Comparison of ENCODE assay signal across 8 mouse cellular contexts in the genomic region with DNA sequence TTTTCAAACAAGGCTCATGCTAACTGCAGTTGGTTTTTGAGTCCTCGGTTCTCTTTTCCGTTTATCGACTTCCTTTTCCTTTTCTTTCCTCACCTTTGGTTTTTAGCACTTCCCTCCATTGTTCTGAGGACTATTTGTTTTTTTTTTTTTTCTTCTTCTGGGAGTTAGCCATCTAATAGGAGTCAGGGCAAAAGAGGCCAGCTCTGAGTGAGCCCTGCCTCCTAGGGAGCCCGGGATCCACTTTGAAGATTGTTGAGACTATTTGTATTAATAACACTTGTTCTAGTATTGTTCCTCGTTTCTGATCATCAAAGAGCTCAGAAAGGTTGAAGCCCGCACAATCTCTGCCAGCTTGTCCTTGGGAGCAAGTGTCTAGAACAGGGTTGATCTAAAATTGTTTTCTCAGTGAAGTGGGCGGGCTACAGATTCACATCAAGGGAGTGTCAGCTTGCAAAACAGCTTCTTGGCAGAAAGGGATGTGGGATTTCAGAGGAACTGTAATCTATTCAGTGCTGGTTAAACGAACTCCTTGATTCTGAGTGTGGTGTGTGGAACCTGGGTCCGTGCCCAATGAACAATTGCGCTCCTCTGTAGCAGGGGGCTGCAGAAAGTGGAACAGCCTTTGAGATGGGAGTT.
DNase-seq lines count a peak whose midpoint lies in the region; ATAC-seq and TF ChIP-seq lines count a peak whose summit lies in the region.

No protein-coding gene starts in this region.

- TF ChIP-seq POLR2A in lung, adult 2 months (IDR thresholded peaks at IDR 0.05; ENCODE audit: borderline replicate concordance, extremely low read depth, low read depth, low read length), result no peak

- H3K4me3 ChIP-seq in lung, adult 2 months (replicated peaks; ENCODE audit: extremely low read depth, low read depth, low read length), result no peak overlapping the region
- no peak overlapping the region for H3K4me3 ChIP-seq in midbrain, embryonic 10.5 days

- no peak for ATAC-seq in CD4-positive, CD25-positive, alpha-beta regulatory T cell, adult 4 months
- no peak for ATAC-seq in inflammation-experienced regulatory T-cells, adult 6 months

- 11% methylated on average over 10 of the region's 10 CpGs for whole genome bisulfite sequencing in lung, adult 2 months
- WGBS in midbrain, embryonic 10.5 days, result 63% methylated on average over 10 of the region's 10 CpGs

- DNase-seq in CD4-positive, CD25-positive, alpha-beta regulatory T cell, adult 2 months (ENCODE audit: low read depth, low spot score), result peak; percentile 13
- DNase-seq in right cerebral cortex, adult 18-20 months, result peak; percentile 56
- no peak for DNase-seq in right cerebral cortex, postnatal 25 days
- DNase-seq in induced T-regulatory cell, adult 2 months (ENCODE audit: low read depth), result peak; percentile 26
- peak; percentile 34 for DNase-seq in lung, adult 2 months
- no peak for DNase-seq in midbrain, embryonic 10.5 days (ENCODE audit: low spot score)

- peaks cover 9% of the 10 kb centered on the region for H3K4me1 ChIP-seq in lung, adult 2 months (ENCODE audit: control insufficient read depth, insufficient read depth, low read length)
- H3K4me1 ChIP-seq in midbrain, embryonic 10.5 days, result peaks cover 13% of the 10 kb centered on the region

- no peak overlapping the region; the same call in 1 of the 2 replicates for H3K27ac ChIP-seq in midbrain, embryonic 10.5 days (replicated peaks)

- no peaks in the 10 kb centered on the region for H3K9me3 ChIP-seq in midbrain, embryonic 10.5 days (replicated peaks)

- H3K27me3 ChIP-seq in midbrain, embryonic 10.5 days (ENCODE audit: low read depth, poor library complexity, severe bottlenecking), result no peaks in the 10 kb centered on the region

- no peak for TF ChIP-seq CTCF in lung, adult 2 months (IDR thresholded peaks at IDR 0.05; ENCODE audit: insufficient read depth, low read length)

- H3K36me3 ChIP-seq in midbrain, embryonic 10.5 days, result no peaks in the 10 kb centered on the region

Comparison
In these comparisons a context has a peak if more than half of its experiments do, and no peak if none do; other contexts are left out.
1. DNase-seq: peak in CD4-positive, CD25-positive, alpha-beta regulatory T cell, adult 2 months (single experiment), right cerebral cortex, adult 18-20 months (single experiment), induced T-regulatory cell, adult 2 months (single experiment) and lung, adult 2 months (single experiment); none in right cerebral cortex, postnatal 25 days (single experiment) and midbrain, embryonic 10.5 days (single experiment).